Mouse (Mus musculus): ENCODE measurements around the gene Cntn1.

- TF ChIP-seq GATA1 (IDR thresholded peaks at IDR 0.05; ENCODE audit: borderline replicate concordance, low read length) (no peak), CTCF (IDR thresholded peaks at IDR 0.05; ENCODE audit: low read depth, low read length) (no peak), GATA2 (IDR thresholded peaks at IDR 0.05; ENCODE audit: borderline replicate concordance, low read depth, low read length) (no peak), TAL1 (conservative IDR thresholded peaks at IDR 0.05; ENCODE audit: low read depth, low read length) (no peak), POLR2AphosphoS5 (IDR thresholded peaks at IDR 0.05; ENCODE audit: insufficient replicate concordance, low read depth, low read length) (no peak)
Measured at GRCm38 (mm10) chr15:92296479-92296878, 245.5 kb downstream of the Cntn1 start.

All from G1E (cell line).